Mouse (Mus musculus) adrenal gland, postnatal 0 days (tissue): ENCODE data around the gene Vmn2r63. TPM values are rescaled to one million over a fixed set of nuclear protein-coding genes. Genes with fewer than 3 reads are reported as not detected.

Source experiments
- microRNA-seq: library from miRNA; unstranded; fragments of <30 nt; microRNA quantifications from one replicate; pipeline ENCODE4, GENCODE M21; 2016; ENCODE audit warnings: borderline replicate concordance; ENCODE audit not compliant: insufficient number of aligned reads
- polyA plus RNA-seq: library from polyadenylated mRNA; unstranded; fragments of >200 nt; fragmentation: Nextera tagmentation; extraction: Ambion mirVana; gene quantifications from 2 replicates; pipeline ENCODE4 v1.2.1, GENCODE M21; 2015

Gene Vmn2r63
- not detected in 2 replicates for polyA plus RNA-seq

GRCm38 (mm10) chr7:42933722-42934121, at the start of gene Vmn2r63:
TSS of gene Vmn2r63 (minus strand) at chr7:42933822.

GRCm38 (mm10) chr7:42866801-42867458, 66.7 kb downstream of the Vmn2r63 start, which contains the start of gene Gm2381:
TSS of gene Gm2381 (minus strand) at chr7:42867234.

Small RNA genes lying within 50 kb of the gene (microRNA-seq; reads per million reads assigned to microRNA genes)
- gene Gm23256, result not detected

Other genes starting within 250 kb of the Vmn2r63 start
- 4.8 and 6.4 TPM in 2 replicates for gene Zfp975, start 241.1 kb downstream of the Vmn2r63 start, polyA plus RNA-seq
- gene Gm17067, start 206.8 kb downstream of the Vmn2r63 start, polyA plus RNA-seq, result not detected in 2 replicates
- not detected in 2 replicates for gene Vmn2r62, start 140.3 kb downstream of the Vmn2r63 start, polyA plus RNA-seq
- not detected in 2 replicates for gene Gm2381, start 66.6 kb downstream of the Vmn2r63 start, polyA plus RNA-seq
- not detected in 2 replicates for gene Gm9268, start 84.9 kb upstream of the Vmn2r63 start, polyA plus RNA-seq
- gene Zfp936, start 180.4 kb upstream of the Vmn2r63 start, polyA plus RNA-seq, result not detected in 2 replicates